Mouse (Mus musculus) intestine, embryonic 14.5 days (tissue): ENCODE results near the gene Gm15557. TPM values are rescaled to one million over a fixed set of nuclear protein-coding genes. Genes with fewer than 3 reads are reported as not detected.

Experiments
- ATAC-seq: fragments of 200-750 bp; cut with Nextera tagmentation; replicated peaks from 2 replicates; pipeline ENCODE4 v1.8.0; 2017; ENCODE audit warnings: low read depth, moderate number of reproducible peaks, moderate TSS enrichment, moderate library complexity; ENCODE audit not compliant: low FRiP score, low TSS enrichment
- DNase-seq: peaks from one replicate; pipeline ENCODE4 v3.0.0-alpha.2; 2018; ENCODE audit warnings: low spot score
- H3K27ac ChIP-seq: fragments of 300-500 bp; sonication (generic); 2 replicates; pipeline ENCODE4 v1.5.1; 2014; ENCODE audit warnings: low read depth, mild to moderate bottlenecking, control low read depth
- H3K27me3 ChIP-seq: fragments of 300-500 bp; sonication (generic); replicated peaks from 2 replicates; pipeline ENCODE4 v1.6.1; 2014; ENCODE audit warnings: low read length, control low read depth; ENCODE audit not compliant: control insufficient read depth, insufficient read depth
- H3K36me3 ChIP-seq: fragments of 300-500 bp; sonication (generic); 2 replicates; pipeline ENCODE4 v1.6.1; 2014; ENCODE audit warnings: low read length, control low read depth; ENCODE audit not compliant: control insufficient read depth, insufficient read depth
- H3K4me1 ChIP-seq: fragments of 300-500 bp; sonication (generic); replicated peaks from 2 replicates; pipeline ENCODE4 v1.6.1; 2014; ENCODE audit warnings: low read length, control low read depth, mixed read lengths; ENCODE audit not compliant: control insufficient read depth, insufficient read depth
- H3K4me2 ChIP-seq: fragments of 300-500 bp; sonication (generic); 2 replicates; pipeline ENCODE4 v1.6.1; 2014; ENCODE audit warnings: low read length
- H3K4me3 ChIP-seq: fragments of 300-500 bp; sonication (generic); 2 replicates; pipeline ENCODE4 v1.5.1; 2014; ENCODE audit warnings: low read depth, low read length, control low read depth, mixed read lengths
- H3K9ac ChIP-seq: fragments of 300-500 bp; sonication (generic); 2 replicates; pipeline ENCODE4 v1.6.1; 2014; ENCODE audit warnings: mild to moderate bottlenecking, low read length
- H3K9me3 ChIP-seq: fragments of 300-500 bp; sonication (generic); 2 replicates; pipeline ENCODE4 v1.6.1; 2016; ENCODE audit warnings: low read length, control low read depth; ENCODE audit not compliant: control insufficient read depth
- WGBS: fragments of 180-500 bp; shearing (Covaris S2); extraction: QIAGEN DNeasy Blood & Tissue Kit; methylation state at CpG from one replicate; pipeline ENCODE4 v1.1.7; 2014; 5-methylcytosine and 5-hydroxymethylcytosine counted together
- polyA plus RNA-seq: library from polyadenylated mRNA; unstranded; fragments of >200 nt; fragmentation: Nextera tagmentation; extraction: Ambion mirVana; gene quantifications from 2 replicates; pipeline ENCODE4 v1.2.1, GENCODE M21; 2014

The Gm15557 gene
- polyA plus RNA-seq, 1 experiment from 2014 or later = not detected

GRCm38 (mm10) chr2:155928711-155929345, 11.7 kb upstream of the Gm15557 start:
- Histone ChIP-seq H3K9ac (peak overlapping the region; percentile 57; the same call in 1 of the 2 replicates), H3K9me3 (no peaks in the 10 kb centered on the region), H3K4me1 (peaks cover 9% of the 10 kb centered on the region), H3K4me3 (peak overlapping the region; percentile 77), H3K4me2 (peak overlapping the region; percentile 80), H3K27ac (no peak overlapping the region), H3K36me3 (0 out of 2 replicates have a peak, but pooled peaks cover 4% of the 10 kb centered on the region), H3K27me3 (no peaks in the 10 kb centered on the region)
- ATAC-seq (no peak), DNase-seq (no peak)
- WGBS = 70% methylated on average over 7 of the region's 7 CpGs

GRCm38 (mm10) chr2:155929531-155930442, 10.7 kb upstream of the Gm15557 start, which contains the start of gene Uqcc1:
Uqcc1 (minus strand) TSS chr2:155930310.
- peak within 1 kb of the TSS; percentile 57 for H3K9ac ChIP-seq
- DNase-seq (peak; percentile 93), ATAC-seq (peak; percentile 94)
- no peaks in the 10 kb centered on the region for H3K9me3 ChIP-seq
- no peaks in the 10 kb centered on the region for H3K27me3 ChIP-seq
- under 1% methylated on average over 38 of the region's 38 CpGs for WGBS
- peak within 1 kb of the TSS; percentile 80 for H3K4me2 ChIP-seq
- no peaks in the 10 kb centered on the region for H3K36me3 ChIP-seq
- H3K4me3 ChIP-seq = peak within 1 kb of the TSS; percentile 77
- H3K27ac ChIP-seq = peak within 1 kb of the TSS; percentile 89
- H3K4me1 ChIP-seq = peaks cover 9% of the 10 kb centered on the region

GRCm38 (mm10) chr2:155939897-155940529, 515 bp upstream of the Gm15557 start:
- no peak overlapping the region for H3K9ac ChIP-seq
- H3K4me2 ChIP-seq = no peak overlapping the region
- H3K4me1 ChIP-seq = peaks cover 7% of the 10 kb centered on the region; the same call in 1 of the 2 replicates
- no peaks in the 10 kb centered on the region for H3K36me3 ChIP-seq
- H3K4me3 ChIP-seq = no peak overlapping the region
- H3K27me3 ChIP-seq = no peaks in the 10 kb centered on the region
- no peak overlapping the region for H3K27ac ChIP-seq
- ATAC-seq (no peak), DNase-seq (no peak)
- no peaks in the 10 kb centered on the region for H3K9me3 ChIP-seq
- 68% methylated on average over 7 of the region's 7 CpGs for WGBS

GRCm38 (mm10) chr2:155941697-155942442, 1.3 kb downstream of the Gm15557 start:
- ATAC-seq = no peak
- no peaks in the 10 kb centered on the region for H3K27me3 ChIP-seq
- H3K4me1 ChIP-seq = peaks cover 7% of the 10 kb centered on the region; the same call in 1 of the 2 replicates
- H3K27ac ChIP-seq = no peak overlapping the region
- no peak for DNase-seq
- no peak overlapping the region for H3K4me2 ChIP-seq
- no peaks in the 10 kb centered on the region for H3K9me3 ChIP-seq
- no peak overlapping the region for H3K9ac ChIP-seq
- 86% methylated on average over 40 of the region's 40 CpGs for WGBS
- no peaks in the 10 kb centered on the region for H3K36me3 ChIP-seq
- no peak overlapping the region for H3K4me3 ChIP-seq

- H3K4me1 ChIP-seq = peaks cover 11% of the 10 kb centered on the region
- no peaks in the 10 kb centered on the region for H3K27me3 ChIP-seq
- H3K36me3 ChIP-seq = no peaks in the 10 kb centered on the region
- H3K4me2 ChIP-seq = peak overlapping the region; percentile 33
- no peak overlapping the region for H3K4me3 ChIP-seq
- ATAC-seq = no peak
- DNase-seq = peak; percentile 63
- WGBS = 3% methylated on average over 8 of the region's 8 CpGs
- no peak overlapping the region; the same call in 1 of the 2 replicates for H3K9ac ChIP-seq
- no peak overlapping the region for H3K27ac ChIP-seq
- H3K9me3 ChIP-seq = no peaks in the 10 kb centered on the region
Observed at GRCm38 (mm10) chr2:155943463-155943862, 2.9 kb downstream of the Gm15557 start.

GRCm38 (mm10) chr2:155944685-155945084, 4.2 kb downstream of the Gm15557 start:
- Histone ChIP-seq H3K9me3 (no peaks in the 10 kb centered on the region), H3K27me3 (0 out of 2 replicates have a peak, but pooled peaks cover 4% of the 10 kb centered on the region), H3K36me3 (no peaks in the 10 kb centered on the region), H3K4me2 (no peak overlapping the region; the same call in 1 of the 2 replicates), H3K4me3 (no peak overlapping the region), H3K27ac (no peak overlapping the region), H3K9ac (no peak overlapping the region), H3K4me1 (peaks cover 11% of the 10 kb centered on the region)
- 77% methylated on average over 4 of the region's 4 CpGs for WGBS
- DNase-seq = no peak
- 0 out of 2 replicates have a peak, but pooled peaks have one; percentile 38 for ATAC-seq

GRCm38 (mm10) chr2:155945124-155945523, 4.6 kb downstream of the Gm15557 start, which contains the start of gene Gdf5:
Gdf5 (minus strand) TSS chr2:155945367.
- 47% methylated on average over 13 of the region's 13 CpGs for WGBS
- no peak for DNase-seq
- no peak for ATAC-seq
- H3K36me3 ChIP-seq = no peaks in the 10 kb centered on the region
- H3K9me3 ChIP-seq = no peaks in the 10 kb centered on the region
- H3K4me1 ChIP-seq = peaks cover 11% of the 10 kb centered on the region
- no peak within 1 kb of the TSS for H3K9ac ChIP-seq
- no peak within 1 kb of the TSS for H3K27ac ChIP-seq
- 0 out of 2 replicates have a peak, but pooled peaks cover 8% of the 10 kb centered on the region for H3K27me3 ChIP-seq
- H3K4me2 ChIP-seq = no peak within 1 kb of the TSS; the same call in 1 of the 2 replicates
- no peak within 1 kb of the TSS for H3K4me3 ChIP-seq
